Mouse (Mus musculus): ENCODE data around the gene Mt1. TPM values are rescaled to one million over a fixed set of nuclear protein-coding genes. Genes with fewer than 3 reads are reported as not detected.

Gene Mt1
- total RNA-seq, 2 experiments from 2014 or later = 99.6 to 103 TPM

- DNase-seq = peak; percentile 65 to 80
- intact Hi-C loops (cut with DNase I) = no loop called here
Observed at GRCm38 (mm10) chr8:94172075-94172808, 6.6 kb upstream of the Mt1 start, which contains the start of gene Mt2. TSS of gene Mt2 (plus strand) at chr8:94172664.

DNA sequence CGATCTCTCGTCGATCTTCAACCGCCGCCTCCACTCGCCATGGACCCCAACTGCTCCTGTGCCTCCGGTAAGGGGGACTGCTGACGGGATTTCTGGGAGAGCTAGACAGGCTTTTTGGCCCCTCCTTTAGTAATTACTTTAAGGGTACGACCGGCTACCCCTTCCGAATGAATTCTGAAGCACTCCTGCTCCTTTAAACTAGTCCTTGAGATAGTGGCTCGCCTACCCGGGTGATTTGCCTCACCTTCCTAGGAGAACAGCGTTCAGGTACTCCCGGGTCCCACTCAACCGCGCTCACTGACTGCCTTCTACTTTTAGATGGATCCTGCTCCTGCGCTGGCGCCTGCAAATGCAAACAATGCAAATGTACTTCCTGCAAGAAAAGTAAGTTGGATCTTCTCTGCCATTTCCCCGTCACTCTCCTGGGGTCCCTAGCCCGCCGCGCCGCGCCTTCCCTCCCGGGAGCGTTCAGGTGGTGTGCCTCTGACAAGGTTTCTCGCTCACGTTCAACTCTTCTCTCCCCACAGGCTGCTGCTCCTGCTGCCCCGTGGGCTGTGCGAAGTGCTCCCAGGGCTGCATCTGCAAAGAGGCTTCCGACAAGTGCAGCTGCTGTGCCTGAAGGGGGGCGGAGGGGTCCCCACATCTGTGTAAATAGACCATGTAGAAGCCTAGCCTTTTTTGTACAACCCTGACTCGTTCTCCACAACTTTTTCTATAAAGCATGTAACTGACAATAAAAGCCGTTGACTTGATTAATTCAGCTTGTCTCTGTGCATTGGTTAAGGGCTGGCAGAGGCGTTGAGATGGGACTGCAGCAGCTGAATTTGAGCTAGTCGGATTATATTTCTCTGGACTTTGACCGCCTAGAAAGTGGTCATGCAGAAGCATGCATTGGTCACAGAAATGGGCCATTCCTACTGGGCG is 5.8 kb upstream of the Mt1 start:
- intact Hi-C loops (cut with DNase I) = no loop called here
- no peak for DNase-seq

GRCm38 (mm10) chr8:94173848-94174403 is 5.0 kb upstream of the Mt1 start:
- intact Hi-C loops (cut with DNase I) = no loop called here
- DNase-seq = no peak

DNA sequence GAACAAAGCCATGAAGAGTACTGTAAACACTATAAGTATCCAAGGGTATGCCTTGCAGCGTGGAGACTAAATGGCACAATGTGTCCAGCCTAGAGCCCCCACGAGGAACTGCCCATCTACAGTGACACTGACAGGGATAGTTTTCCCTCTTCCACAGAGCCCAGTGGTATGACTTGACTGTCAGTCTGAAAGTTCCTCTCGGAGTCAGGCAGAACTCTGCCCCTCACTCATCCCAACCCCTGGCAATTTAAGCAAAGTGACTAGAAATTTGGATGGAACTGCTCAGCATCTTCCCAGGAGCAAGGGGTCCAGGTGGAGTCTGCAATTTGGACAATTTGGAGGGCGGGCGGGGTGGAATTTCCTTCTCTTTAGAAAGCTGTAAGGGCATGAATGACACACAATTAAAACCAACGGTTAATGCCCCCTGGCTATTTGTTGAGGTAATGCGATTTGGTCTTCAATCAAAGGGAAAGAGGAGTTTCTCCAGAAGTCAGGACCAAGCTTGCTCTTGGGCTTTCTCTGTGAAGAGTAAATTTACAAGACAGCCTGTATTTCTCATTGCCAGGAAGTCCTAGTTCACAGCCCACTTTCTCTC is 4.2 kb upstream of the Mt1 start:
- DNase-seq = no peak
- intact Hi-C loops (cut with DNase I) = no loop called here

GRCm38 (mm10) chr8:94177716-94178390 is 1.0 kb upstream of the Mt1 start:
- no peak for DNase-seq
- intact Hi-C loops (cut with DNase I) = no loop called here

DNA sequence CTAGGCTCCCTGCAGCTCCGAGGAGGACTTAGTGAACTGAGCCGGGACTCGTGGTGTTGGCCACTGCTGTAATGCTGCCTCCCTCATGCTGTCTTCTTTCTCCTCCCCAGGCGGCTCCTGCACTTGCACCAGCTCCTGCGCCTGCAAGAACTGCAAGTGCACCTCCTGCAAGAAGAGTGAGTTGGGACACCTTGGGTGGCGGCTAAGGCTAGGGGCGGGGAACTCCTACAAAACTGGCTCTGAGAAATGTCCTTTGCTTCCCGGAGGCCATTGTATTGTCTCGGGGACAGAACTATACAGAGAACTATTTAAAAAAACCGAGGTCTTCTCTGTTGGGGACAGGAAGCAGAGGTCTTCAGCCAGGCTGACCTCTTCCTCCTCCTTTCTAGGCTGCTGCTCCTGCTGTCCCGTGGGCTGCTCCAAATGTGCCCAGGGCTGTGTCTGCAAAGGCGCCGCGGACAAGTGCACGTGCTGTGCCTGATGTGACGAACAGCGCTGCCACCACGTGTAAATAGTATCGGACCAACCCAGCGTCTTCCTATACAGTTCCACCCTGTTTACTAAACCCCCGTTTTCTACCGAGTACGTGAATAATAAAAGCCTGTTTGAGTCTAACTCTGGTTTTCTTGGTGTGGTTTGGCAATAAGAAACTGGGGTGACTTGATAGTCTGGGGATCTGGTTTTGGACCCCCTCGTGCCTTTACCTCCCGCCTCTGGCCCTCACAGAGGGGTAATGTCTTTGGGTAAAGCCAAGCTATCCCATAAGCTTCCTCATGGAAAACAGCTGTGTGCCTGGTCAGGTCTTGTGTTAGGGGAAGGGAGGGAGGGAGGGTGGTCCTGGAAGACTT is 1.1 kb downstream of the Mt1 start:
- intact Hi-C loops (cut with DNase I) = no loop called here
- no peak for DNase-seq

DNA sequence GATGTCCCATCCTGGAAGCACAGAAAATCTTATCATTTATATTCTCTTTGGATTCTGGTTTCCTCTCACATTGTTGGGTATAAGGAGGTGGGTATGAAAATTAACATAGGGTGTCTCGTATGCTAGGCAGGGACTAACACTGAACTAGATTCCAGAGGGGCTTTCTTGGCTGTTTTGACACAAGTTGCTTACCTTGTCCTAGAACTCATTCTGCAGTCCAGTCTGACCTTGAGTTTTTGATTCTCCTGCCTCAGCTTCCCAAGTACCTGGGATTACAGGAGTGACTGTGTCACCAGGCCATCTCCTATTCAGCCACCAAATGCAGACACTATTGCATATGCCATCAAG is 1.7 kb downstream of the Mt1 start:
- intact Hi-C loops (cut with DNase I) = no loop called here
- DNase-seq = no peak

DNA sequence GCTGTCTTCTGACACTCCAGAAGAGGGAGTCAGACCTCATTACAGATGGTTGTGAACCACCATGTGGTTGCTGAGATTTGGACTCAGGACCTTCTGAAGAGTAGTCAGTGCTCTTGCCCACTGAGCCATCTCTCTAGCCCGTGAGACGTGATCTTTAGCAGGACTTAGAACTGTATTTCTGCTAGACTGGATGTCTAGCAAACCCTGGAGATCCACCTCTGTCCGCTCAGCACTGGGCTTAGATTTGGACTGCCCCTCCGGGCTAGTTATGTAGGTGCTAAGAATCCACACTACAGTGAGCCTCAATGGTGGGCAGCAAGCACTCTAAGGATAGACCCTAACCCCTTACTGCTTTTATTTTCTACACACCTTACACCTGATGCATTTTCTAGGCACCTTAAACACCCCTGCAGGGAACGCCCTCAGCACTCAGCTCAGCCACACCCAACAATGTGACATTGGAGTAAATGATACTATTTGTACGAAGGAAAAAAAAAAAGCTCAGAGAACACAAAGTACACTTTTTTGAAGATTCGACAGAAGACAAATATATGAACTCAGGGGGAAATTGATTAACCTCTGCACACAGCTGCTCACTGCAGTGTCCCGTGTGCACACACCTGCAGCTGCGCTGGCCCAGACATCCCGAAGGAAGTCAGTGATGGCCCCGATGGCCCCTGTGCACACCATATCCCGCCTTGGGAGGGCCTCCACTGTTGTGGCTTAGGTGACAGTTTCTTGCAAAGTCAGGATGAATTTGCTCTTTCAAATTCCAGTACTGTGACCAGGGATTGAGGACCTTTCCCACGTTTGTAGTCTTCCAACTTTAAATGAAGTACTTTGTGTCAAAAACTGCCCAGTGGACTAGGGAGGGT is 3.4 kb downstream of the Mt1 start:
- intact Hi-C loops (cut with DNase I) = loop anchor here (2.0 kb wide), 1 partner anchor 13 kb away; no protein-coding TSS in a partner anchor
- DNase-seq = no peak

DNA sequence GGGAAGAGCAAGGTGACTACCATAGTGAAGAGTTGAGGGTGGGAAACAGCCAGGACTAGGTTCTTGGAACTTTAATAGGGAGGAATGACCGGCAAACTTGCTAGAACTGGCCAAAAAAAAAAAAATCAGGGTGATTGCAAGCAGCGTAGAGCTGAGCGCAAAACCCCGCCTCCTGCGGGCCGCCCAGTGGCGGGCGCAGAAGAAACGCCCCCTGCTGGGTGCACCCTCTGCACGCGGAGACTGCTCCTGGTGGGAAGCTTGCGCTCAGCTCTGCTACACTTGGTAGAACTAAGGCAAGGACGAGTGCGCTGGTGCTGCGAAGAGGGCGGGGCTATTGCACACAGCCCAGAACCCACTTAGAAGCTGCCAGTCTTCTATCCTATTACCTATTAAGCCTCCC is 4.2 kb downstream of the Mt1 start:
- intact Hi-C loops (cut with DNase I) = loop anchor here (2.0 kb wide), 1 partner anchor 14 kb away; no protein-coding TSS in a partner anchor

GRCm38 (mm10) chr8:94184357-94184843 is 5.5 kb downstream of the Mt1 start:
- intact Hi-C loops (cut with DNase I) = no loop called here
- DNase-seq = no peak

More for the DNA sequence above, 4.2 kb downstream of the Mt1 start:
- peak; percentile 58 to 71 for DNase-seq

DNA sequence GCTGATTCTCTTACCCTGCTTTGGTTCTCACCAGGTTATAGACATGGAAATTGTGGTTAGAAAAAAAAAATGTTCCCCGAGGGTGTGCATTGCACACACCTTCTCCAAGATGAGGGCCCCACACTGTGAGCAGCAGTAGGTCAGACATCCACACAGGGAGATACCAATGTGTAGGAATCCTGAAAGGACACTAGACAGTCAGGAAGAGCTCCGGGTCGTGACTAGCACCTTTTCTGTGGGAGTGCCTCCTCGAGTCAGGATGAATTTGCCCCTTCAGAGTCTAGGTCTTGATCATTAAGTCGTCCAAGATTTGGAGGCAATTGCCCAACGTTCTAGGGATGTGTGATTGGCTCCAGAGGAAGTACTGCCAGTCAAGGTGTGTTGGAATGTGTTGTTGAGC is 6.9 kb downstream of the Mt1 start:
- no peak for DNase-seq
- intact Hi-C loops (cut with DNase I) = no loop called here

DNA sequence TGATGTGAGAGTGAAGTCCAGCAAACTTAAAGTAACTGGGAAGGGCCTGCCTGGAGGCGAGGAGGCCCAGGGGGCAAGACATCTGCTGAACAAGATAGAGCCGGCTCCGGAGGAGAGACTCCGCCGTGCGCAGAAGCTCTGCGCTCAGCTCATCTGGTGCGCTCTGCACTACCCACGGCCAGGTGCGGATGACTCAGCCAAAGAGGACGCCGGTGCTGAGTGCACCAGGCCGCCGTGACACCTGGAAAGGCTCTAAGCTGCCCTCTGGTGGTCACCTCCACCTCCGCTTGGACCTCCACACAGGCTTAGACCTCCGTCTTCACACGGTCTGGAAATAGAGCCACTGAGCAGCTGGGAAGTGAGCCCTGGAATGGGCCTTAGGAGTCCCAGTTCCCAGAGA is 7.7 kb downstream of the Mt1 start:
- intact Hi-C loops (cut with DNase I) = no loop called here
- DNase-seq = peak; percentile 63 to 68

DNA sequence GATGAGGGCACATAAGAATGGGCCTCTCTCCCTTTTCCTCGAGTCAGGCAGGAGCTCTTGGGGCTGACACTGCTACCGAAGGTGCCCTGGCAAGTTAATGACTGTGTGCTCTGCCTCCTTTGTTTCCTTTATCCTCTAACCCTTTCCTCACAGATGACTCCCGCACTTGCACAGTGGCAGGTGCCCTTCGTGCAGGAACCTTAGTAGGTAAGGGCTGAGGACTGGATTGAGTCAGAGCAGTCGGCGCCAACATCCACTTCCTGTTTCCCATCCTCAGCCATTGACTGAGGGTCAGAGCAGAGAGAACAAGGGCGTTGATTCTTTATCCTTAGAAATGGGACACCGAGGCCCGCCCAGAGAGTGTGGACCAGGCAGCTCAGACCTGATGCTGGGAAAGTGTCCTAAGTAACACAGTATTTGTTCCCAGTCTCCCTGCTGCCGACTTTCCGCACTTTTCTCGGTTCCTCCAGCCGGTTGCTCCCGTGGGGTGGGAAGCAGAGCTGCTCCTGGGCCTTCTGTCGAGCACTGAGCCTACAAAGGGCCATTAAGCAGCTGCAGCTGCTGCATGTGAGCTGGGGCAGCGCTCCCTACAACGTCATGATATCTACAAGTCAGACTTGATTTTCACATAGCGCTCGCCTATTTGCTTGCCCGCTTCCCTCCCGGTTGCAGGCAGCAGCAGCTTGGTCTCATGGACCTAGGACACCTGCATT is 8.6 kb downstream of the Mt1 start:
- intact Hi-C loops (cut with DNase I) = no loop called here
- DNase-seq = no peak

DNA sequence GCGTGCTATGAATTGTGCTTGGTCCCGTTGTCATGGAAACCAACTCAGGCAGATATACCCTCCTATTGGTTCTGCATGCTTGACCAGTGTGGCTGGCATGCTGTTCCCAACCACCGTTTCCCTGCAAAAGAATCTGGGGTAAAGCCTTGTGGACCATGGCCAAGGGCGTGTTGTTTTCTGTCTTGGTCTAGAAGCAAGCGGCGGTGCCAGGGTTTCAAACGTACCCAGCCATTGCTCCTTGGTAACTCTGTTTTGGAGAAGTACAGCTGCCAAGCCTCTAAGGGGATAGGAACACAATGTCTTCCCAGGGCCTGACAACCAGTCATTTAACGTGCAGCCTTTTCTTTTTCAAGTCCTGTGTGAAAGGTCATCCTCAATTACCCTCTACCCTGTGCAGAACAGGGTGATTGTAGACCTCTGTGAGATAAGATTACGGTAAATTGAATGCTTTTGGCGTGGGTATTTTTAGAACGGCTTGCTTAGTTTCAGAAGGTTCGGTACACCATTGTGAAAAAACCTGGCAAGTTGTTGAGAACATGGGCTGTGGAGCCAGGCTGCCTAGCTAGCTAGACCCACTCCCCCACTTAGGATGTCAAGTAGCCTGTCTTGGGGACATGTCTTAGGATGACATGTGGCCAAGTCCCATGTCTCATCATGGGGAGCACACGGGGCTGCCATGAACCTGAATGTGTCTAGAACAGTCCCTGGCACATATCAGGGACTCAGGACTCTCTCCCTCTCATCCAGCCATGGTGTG is 10.6 kb downstream of the Mt1 start:
- intact Hi-C loops (cut with DNase I) = no loop called here
- DNase-seq = peak in 1 of 2 experiments; percentile 58

- peak; percentile 41 to 57 for DNase-seq
- intact Hi-C loops (cut with DNase I) = no loop called here
Observed at GRCm38 (mm10) chr8:94191101-94191691, 12.3 kb downstream of the Mt1 start.

DNA sequence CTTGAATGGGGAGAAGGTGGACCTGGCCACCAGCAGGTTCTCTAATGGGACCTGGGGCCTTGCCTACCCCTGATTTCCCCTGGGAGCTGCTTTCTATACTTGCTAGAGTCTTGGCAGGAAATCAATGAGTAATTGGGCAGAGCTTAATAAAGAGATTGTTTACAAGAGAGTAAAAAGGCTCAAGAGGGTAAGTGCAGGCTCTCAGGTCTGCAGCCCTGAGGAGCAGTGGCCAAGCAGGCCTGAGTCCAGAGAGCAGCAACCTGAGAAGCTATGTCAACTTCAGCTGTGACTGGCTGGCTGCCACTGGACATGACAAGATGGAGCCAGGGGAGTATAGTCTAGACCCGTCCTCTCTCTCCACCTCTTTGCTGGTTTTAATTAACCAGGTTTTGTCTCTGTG is 14.0 kb downstream of the Mt1 start:
- DNase-seq = no peak
- intact Hi-C loops (cut with DNase I) = no loop called here
